Mouse (Mus musculus) C2C12 (cell line): ENCODE measurements around the gene Bckdha.

Source experiments
- CEBPB ChIP-seq: IDR thresholded peaks from one replicate; pipeline ENCODE4 v1.6.1; 2011; ENCODE audit warnings: low read depth, mild to moderate bottlenecking, control low read depth, moderate library complexity
- MYOG ChIP-seq: IDR thresholded peaks from one replicate; pipeline ENCODE4 v1.6.1; 2011; ENCODE audit not compliant: control insufficient read depth, insufficient read length; ENCODE audit errors: extremely low read depth
- USF1 ChIP-seq: IDR thresholded peaks from one replicate; pipeline ENCODE4 v1.6.1; 2011; ENCODE audit warnings: low read depth, mild to moderate bottlenecking, control low read depth, moderate library complexity

- TF ChIP-seq MYOG = no peak
- no peak for TF ChIP-seq USF1
- TF ChIP-seq CEBPB = no peak
These were observed 38.7 kb downstream of the Bckdha start for GRCm38 (mm10) chr7:25620101-25620500.
